Comparison of ENCODE assay signal across 18 mouse cellular contexts in genomic region chr19:60799867-60800569, GRCm38 (mm10). TPM values are rescaled to one million over a fixed set of nuclear protein-coding genes. Genes with fewer than 3 reads are reported as not detected.
DNase-seq lines count a peak whose midpoint lies in the region; ATAC-seq and TF ChIP-seq lines count a peak whose summit lies in the region.
"Had no signal": no experiment of that assay in that cellular context is flagged by ENCODE, and none has a peak within 500 bp of the region (broad histone marks: within the 10 kb centered on the region; RNA-seq: fewer than 3 reads in every experiment).

No protein-coding gene starts in this region.

- no peak for DNase-seq in heart, postnatal 25 days (ENCODE audit: low spot score)
- peak; percentile 78 to 88 (median 83) for DNase-seq in liver, embryonic 14.5 days (ENCODE audit: low read depth in 3 of 3, low spot score in 3 of 3)
- DNase-seq in adrenal gland, postnatal 14 days = no peak
- DNase-seq in kidney, postnatal 36 days = no peak
- no peak for DNase-seq in cerebellum, postnatal 4 days (ENCODE audit: low spot score in 2 of 2)
- DNase-seq: adrenal gland, adult 2 months; cerebellum, adult 2 months; kidney, adult 2 months; kidney, postnatal 25 days; lung, postnatal 10 days; thymus, postnatal 36 days had no signal

- TF ChIP-seq EP300 in liver, embryonic 14.5 days (IDR thresholded peaks at IDR 0.05; ENCODE audit: low read depth) = peak; percentile 87

- intact Hi-C loops in heart, postnatal 25 days (cut with DNase I) = no loop called here

- H3K4me2 ChIP-seq in heart, embryonic 12.5 days = no peak overlapping the region
- H3K4me2 ChIP-seq in liver, embryonic 14.5 days (ENCODE audit: low read depth) = peak overlapping the region; percentile 57
- H3K4me2 ChIP-seq in hindbrain, embryonic 16.5 days (ENCODE audit: low read length) = no peak overlapping the region
- H3K4me2 ChIP-seq: heart, embryonic 13.5 days; neural tube, embryonic 12.5 days had no signal

- H3K9ac ChIP-seq in heart, embryonic 12.5 days = no peak overlapping the region
- peak overlapping the region; percentile 23; the same call in 1 of the 2 replicates for H3K9ac ChIP-seq in liver, embryonic 14.5 days (replicated peaks)
- H3K9ac ChIP-seq in hindbrain, embryonic 16.5 days (ENCODE audit: low read depth, low read length) = no peak overlapping the region
- H3K9ac ChIP-seq: heart, embryonic 13.5 days; neural tube, embryonic 12.5 days had no signal

- no peak for TF ChIP-seq CTCF in liver, embryonic 14.5 days (IDR thresholded peaks at IDR 0.05; ENCODE audit: low read depth)

- WGBS in heart, embryonic 12.5 days = 58% methylated on average over 7 of the region's 7 CpGs
- 16% methylated on average over 7 of the region's 7 CpGs for WGBS in liver, embryonic 14.5 days (ENCODE audit: insufficient replicate concordance)
- 84% methylated on average over 7 of the region's 7 CpGs for WGBS in hindbrain, embryonic 16.5 days

- no peaks in the 10 kb centered on the region for H3K9me3 ChIP-seq in heart, embryonic 12.5 days (replicated peaks)
- H3K9me3 ChIP-seq in liver, embryonic 14.5 days (ENCODE audit: control insufficient read depth, low read length) = no peaks in the 10 kb centered on the region
- no peaks in the 10 kb centered on the region for H3K9me3 ChIP-seq in hindbrain, embryonic 16.5 days (ENCODE audit: control insufficient read depth, low read length)
- H3K9me3 ChIP-seq: heart, embryonic 13.5 days; hindbrain, embryonic 10.5 days; neural tube, embryonic 12.5 days had no signal

- H3K4me1 ChIP-seq in heart, embryonic 12.5 days (replicated peaks) = no peaks in the 10 kb centered on the region
- peaks cover 28 to 35% of the 10 kb centered on the region in 2 experiments for H3K4me1 ChIP-seq in liver, embryonic 14.5 days (replicated peaks; ENCODE audit: control insufficient read depth in 2 of 2, insufficient read depth in 2 of 2, low read length in 1 of 2)
- H3K4me1 ChIP-seq in hindbrain, embryonic 16.5 days (ENCODE audit: control insufficient read depth, insufficient read depth, low read depth, low read length) = no peaks in the 10 kb centered on the region
- H3K4me1 ChIP-seq: heart, embryonic 13.5 days; hindbrain, embryonic 10.5 days; neural tube, embryonic 12.5 days had no signal

- no peaks in the 10 kb centered on the region for H3K36me3 ChIP-seq in heart, embryonic 12.5 days
- no peaks in the 10 kb centered on the region for H3K36me3 ChIP-seq in liver, embryonic 14.5 days (replicated peaks; ENCODE audit: control insufficient read depth, insufficient read depth, low read depth)
- H3K36me3 ChIP-seq in hindbrain, embryonic 16.5 days (ENCODE audit: control insufficient read depth, insufficient read depth, low read length) = no peaks in the 10 kb centered on the region
- H3K36me3 ChIP-seq: heart, embryonic 13.5 days; hindbrain, embryonic 10.5 days; neural tube, embryonic 12.5 days had no signal

- no peak overlapping the region for H3K4me3 ChIP-seq in heart, embryonic 12.5 days
- no peak overlapping the region for H3K4me3 ChIP-seq in liver, embryonic 14.5 days (ENCODE audit: insufficient read depth in 1 of 2, low read depth in 2 of 2, low read length in 2 of 2)
- no peak overlapping the region for H3K4me3 ChIP-seq in hindbrain, embryonic 16.5 days (ENCODE audit: low read length)
- H3K4me3 ChIP-seq: heart, embryonic 13.5 days; hindbrain, embryonic 10.5 days; neural tube, embryonic 12.5 days had no signal

- peak; percentile 63 for ATAC-seq in heart, embryonic 12.5 days (ENCODE audit: insufficient number of reproducible peaks, low FRiP score)
- ATAC-seq in common myeloid progenitor, adult 5-6 weeks (replicated peaks; ENCODE audit: low read depth, poor library complexity, severe bottlenecking) = peak; percentile 93
- peak; percentile 88 for ATAC-seq in liver, embryonic 14.5 days (ENCODE audit: insufficient read depth)
- no peak for ATAC-seq in hindbrain, embryonic 16.5 days
- ATAC-seq: forebrain, embryonic 14.5 days had no signal

- H3K27me3 ChIP-seq in heart, embryonic 12.5 days (replicated peaks) = no peaks in the 10 kb centered on the region; the same call in 1 of the 2 replicates
- no peaks in the 10 kb centered on the region for H3K27me3 ChIP-seq in liver, embryonic 14.5 days (ENCODE audit: control insufficient read depth, insufficient read depth, low read length)
- no peaks in the 10 kb centered on the region for H3K27me3 ChIP-seq in hindbrain, embryonic 16.5 days (replicated peaks; ENCODE audit: control insufficient read depth, insufficient read depth, low read length)
- H3K27me3 ChIP-seq: neural tube, embryonic 12.5 days had no signal

- H3K27ac ChIP-seq in heart, embryonic 12.5 days (ENCODE audit: poor library complexity, severe bottlenecking) = no peak overlapping the region
- peak overlapping the region; percentile 82 for H3K27ac ChIP-seq in liver, embryonic 14.5 days
- H3K27ac ChIP-seq in hindbrain, embryonic 16.5 days (ENCODE audit: low read depth, low read length) = no peak overlapping the region
- H3K27ac ChIP-seq: heart, embryonic 13.5 days; hindbrain, embryonic 10.5 days; neural tube, embryonic 12.5 days had no signal

RNA-seq across cellular contexts. Expression of gene Eif3a, which starts 9.6 kb away (rescaled TPM):
- 124 TPM in 2 replicates for polyA plus RNA-seq in heart, embryonic 12.5 days (2016; fragmentation: Nextera tagmentation; extraction: Ambion mirVana)
- 100 to 1,000 TPM; 103 to 106 TPM for total RNA-seq in heart, postnatal 25 days (2021)
- 459 and 477 TPM in 2 replicates for total RNA-seq in common myeloid progenitor, adult 5-6 weeks (2017)
- 37.6 and 96.1 TPM in 2 replicates for polyA plus RNA-seq in liver, embryonic 14.5 days (2012; rRNA removed)
- polyA plus RNA-seq in liver, embryonic 14.5 days (2014; fragmentation: Nextera tagmentation; extraction: Ambion mirVana) = 95.1 and 103 TPM in 2 replicates
- 102 and 103 TPM in 2 replicates for polyA plus RNA-seq in hindbrain, embryonic 16.5 days (2015; fragmentation: Nextera tagmentation; extraction: Ambion mirVana)
- 166 and 178 TPM in 2 replicates for total RNA-seq in adrenal gland, postnatal 14 days (2021)

RNA-seq across cellular contexts. Expression of gene Fam45a, which starts 11.4 kb away (rescaled TPM):
- 22.3 and 25.9 TPM in 2 replicates for polyA plus RNA-seq in heart, embryonic 12.5 days (2016; fragmentation: Nextera tagmentation; extraction: Ambion mirVana)
- 10 to 100 TPM; 15.5 to 17.6 TPM for total RNA-seq in heart, postnatal 25 days (2021)
- 19.9 and 27.8 TPM in 2 replicates for total RNA-seq in common myeloid progenitor, adult 5-6 weeks (2017)
- 8.5 and 11.8 TPM in 2 replicates for polyA plus RNA-seq in liver, embryonic 14.5 days (2012; rRNA removed)
- polyA plus RNA-seq in liver, embryonic 14.5 days (2014; fragmentation: Nextera tagmentation; extraction: Ambion mirVana) = 25.7 and 29.3 TPM in 2 replicates
- polyA plus RNA-seq in hindbrain, embryonic 16.5 days (2015; fragmentation: Nextera tagmentation; extraction: Ambion mirVana) = 42.4 and 46.8 TPM in 2 replicates
- 26.3 and 31.9 TPM in 2 replicates for total RNA-seq in adrenal gland, postnatal 14 days (2021)

RNA-seq across cellular contexts. Expression of gene Nanos1, which starts 44.2 kb away (rescaled TPM):
- polyA plus RNA-seq in heart, embryonic 12.5 days (2016; fragmentation: Nextera tagmentation; extraction: Ambion mirVana) = 1.5 and 2.1 TPM in 2 replicates
- under 1 TPM; 0.11 to 0.29 TPM for total RNA-seq in heart, postnatal 25 days (2021)
- total RNA-seq in common myeloid progenitor, adult 5-6 weeks (2017) = 1.4 and 1.5 TPM in 2 replicates
- 1.00 and 1.3 TPM in 2 replicates for polyA plus RNA-seq in liver, embryonic 14.5 days (2012; rRNA removed)
- polyA plus RNA-seq in liver, embryonic 14.5 days (2014; fragmentation: Nextera tagmentation; extraction: Ambion mirVana) = 1.2 and 1.9 TPM in 2 replicates
- 16.1 and 16.5 TPM in 2 replicates for polyA plus RNA-seq in hindbrain, embryonic 16.5 days (2015; fragmentation: Nextera tagmentation; extraction: Ambion mirVana)
- 1.5 and 1.9 TPM in 2 replicates for total RNA-seq in adrenal gland, postnatal 14 days (2021)

Comparison
In these comparisons a context has a peak if more than half of its experiments do, and no peak if none do; other contexts are left out.
1. DNase-seq: peak in liver, embryonic 14.5 days (3 of 3); none in heart, postnatal 25 days (single experiment), adrenal gland, postnatal 14 days (single experiment), kidney, postnatal 36 days (0 of 2) and cerebellum, postnatal 4 days (0 of 2).